Mouse (Mus musculus): ENCODE data around the gene Zdhhc3.

Gene Zdhhc3

GRCm38 (mm10) chr9:123115566-123115965 lies 2.6 kb upstream of the Zdhhc3 start:
- no peak for DNase-seq (ENCODE audit: low spot score in 2 of 2)

- DNase-seq (ENCODE audit: low spot score in 2 of 2): no peak
Measured at GRCm38 (mm10) chr9:123113931-123114330, 926 bp upstream of the Zdhhc3 start.

GRCm38 (mm10) chr9:123111751-123112221 lies 1.2 kb downstream of the Zdhhc3 start:
- DNase-seq (ENCODE audit: low spot score in 2 of 2): no peak

- DNase-seq (ENCODE audit: low spot score in 2 of 2): no peak
Measured at GRCm38 (mm10) chr9:123109188-123109587, 3.8 kb downstream of the Zdhhc3 start.

- no peak for DNase-seq (ENCODE audit: low spot score in 2 of 2)
Measured at GRCm38 (mm10) chr9:123107186-123107585, 5.8 kb downstream of the Zdhhc3 start.

GRCm38 (mm10) chr9:123104362-123104761 lies 8.6 kb downstream of the Zdhhc3 start:
- DNase-seq (ENCODE audit: low spot score in 2 of 2): no peak

- DNase-seq (ENCODE audit: low spot score in 2 of 2): no peak
Measured at GRCm38 (mm10) chr9:123103425-123103824, 9.6 kb downstream of the Zdhhc3 start.

GRCm38 (mm10) chr9:123099631-123100455 lies 13.2 kb downstream of the Zdhhc3 start:
- no peak for DNase-seq (ENCODE audit: low spot score in 2 of 2)

- no peak for DNase-seq (ENCODE audit: low spot score in 2 of 2)
Measured at GRCm38 (mm10) chr9:123090844-123091243, 22.2 kb downstream of the Zdhhc3 start.

- DNase-seq (ENCODE audit: low spot score in 2 of 2): no peak
Measured at GRCm38 (mm10) chr9:123087558-123087957, 25.4 kb downstream of the Zdhhc3 start.

- no peak for DNase-seq (ENCODE audit: low spot score in 2 of 2)
Measured at GRCm38 (mm10) chr9:123085373-123085772, 27.6 kb downstream of the Zdhhc3 start.

GRCm38 (mm10) chr9:123080796-123081195 lies 32.2 kb downstream of the Zdhhc3 start:
- DNase-seq (ENCODE audit: low spot score in 2 of 2): no peak

GRCm38 (mm10) chr9:123080355-123080754 lies 32.6 kb downstream of the Zdhhc3 start:
- no peak for DNase-seq (ENCODE audit: low spot score in 2 of 2)

- DNase-seq (ENCODE audit: low spot score in 2 of 2): no peak
Measured at GRCm38 (mm10) chr9:123079149-123079548, 33.9 kb downstream of the Zdhhc3 start.

GRCm38 (mm10) chr9:123060172-123060571 lies 52.8 kb downstream of the Zdhhc3 start:
- DNase-seq (ENCODE audit: low spot score in 2 of 2): no peak

- DNase-seq (ENCODE audit: low spot score in 2 of 2): no peak
Measured at GRCm38 (mm10) chr9:123058724-123059292, 54.2 kb downstream of the Zdhhc3 start.

- no peak for DNase-seq (ENCODE audit: low spot score in 2 of 2)
Measured at GRCm38 (mm10) chr9:123047665-123048064, 65.3 kb downstream of the Zdhhc3 start.

- DNase-seq (ENCODE audit: low spot score in 2 of 2): no peak
Measured at GRCm38 (mm10) chr9:123034426-123034825, 78.6 kb downstream of the Zdhhc3 start, which contains the start of gene Tgm4. Gene Tgm4 (plus strand): TSS chr9:123034726.

GRCm38 (mm10) chr9:123031496-123032246 lies 81.3 kb downstream of the Zdhhc3 start:
- DNase-seq (ENCODE audit: low spot score in 2 of 2): no peak

GRCm38 (mm10) chr9:123024201-123024600 lies 88.8 kb downstream of the Zdhhc3 start:
- DNase-seq (ENCODE audit: low spot score in 2 of 2): no peak

- peak; percentile 9 to 10 for DNase-seq (ENCODE audit: low spot score in 2 of 2)
Measured at GRCm38 (mm10) chr9:123021636-123022379, 91.2 kb downstream of the Zdhhc3 start.

Measured in frontal cortex, postnatal 14 days (tissue).